23 mouse cellular contexts compared by ENCODE assay signal in the genomic region with DNA sequence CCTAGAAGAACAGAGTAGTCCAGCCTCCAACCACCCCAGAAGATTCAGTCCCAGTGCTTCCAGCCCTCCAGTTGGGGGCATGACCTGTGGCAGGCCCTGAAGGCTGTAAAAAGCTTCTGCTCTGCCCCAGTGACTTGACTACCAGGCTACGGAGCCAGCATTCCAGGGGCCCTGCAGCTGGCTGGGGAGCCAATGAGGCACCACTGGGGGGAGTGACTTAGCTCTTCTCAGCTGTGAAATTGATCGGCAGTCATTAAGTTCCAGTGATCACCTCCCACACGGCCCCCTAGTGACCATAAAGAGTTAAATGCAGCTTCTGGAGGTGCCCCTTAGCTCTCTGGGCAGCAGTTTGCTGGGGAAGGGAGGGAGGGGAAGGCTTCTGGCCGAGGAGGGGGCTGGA.
DNase-seq lines count a peak whose midpoint lies in the region; ATAC-seq and TF ChIP-seq lines count a peak whose summit lies in the region.
"Had no signal": no experiment of that assay in that cellular context is flagged by ENCODE, and none has a peak within 500 bp of the region (broad histone marks: within the 10 kb centered on the region; RNA-seq: fewer than 3 reads in every experiment).

No protein-coding gene starts in this region.

- peaks cover 16% of the 10 kb centered on the region for H3K27me3 ChIP-seq in kidney, embryonic 16.5 days (ENCODE audit: insufficient read depth, low read length)
- no peaks in the 10 kb centered on the region for H3K27me3 ChIP-seq in heart, adult 2 months (ENCODE audit: control insufficient read depth, insufficient read depth, low read length)
- H3K27me3 ChIP-seq: embryonic facial prominence, embryonic 12.5 days had no signal

- ATAC-seq in kidney, embryonic 16.5 days (ENCODE audit: low FRiP score, low TSS enrichment), result peak; percentile 67
- ATAC-seq: forebrain, postnatal 0 days; intestine, postnatal 0 days had no signal

- no peak overlapping the region for H3K4me3 ChIP-seq in kidney, embryonic 16.5 days (ENCODE audit: low read length)
- H3K4me3 ChIP-seq in ES-E14 (ENCODE audit: insufficient read depth in 1 of 2, low read depth in 1 of 2, low read length in 2 of 2, poor library complexity in 1 of 2, severe bottlenecking in 1 of 2), result no peak overlapping the region
- no peak overlapping the region for H3K4me3 ChIP-seq in heart, adult 2 months
- H3K4me3 ChIP-seq: embryonic facial prominence, embryonic 12.5 days; heart, embryonic 10.5 days; left cerebral cortex, adult 2 months had no signal

- in situ Hi-C loops in ES-E14 (cut with MboI; ENCODE audit: low sequenced_read_pairs in 2 of 2, unreplicated experiment in 2 of 2), result no loop called here

- no peak for TF ChIP-seq POLR2A in heart, adult 2 months (IDR thresholded peaks at IDR 0.05; ENCODE audit: insufficient read depth, low read depth, low read length)

- intact Hi-C loops in heart, adult 2 months (cut with DNase I), result no loop called here

- H3K4me1 ChIP-seq in kidney, embryonic 16.5 days (ENCODE audit: insufficient read depth, low read length), result peaks cover 18% of the 10 kb centered on the region
- H3K4me1 ChIP-seq in ES-E14 (ENCODE audit: control insufficient read depth in 2 of 2, insufficient read depth in 2 of 2, low read length in 2 of 2, poor library complexity in 1 of 2), result no peaks in the 10 kb centered on the region; a peak in 1 of 4 replicates
- no peaks in the 10 kb centered on the region for H3K4me1 ChIP-seq in heart, adult 2 months (ENCODE audit: control insufficient read depth, insufficient read depth, low read length)
- H3K4me1 ChIP-seq: embryonic facial prominence, embryonic 12.5 days had no signal

- no peak overlapping the region for H3K27ac ChIP-seq in kidney, embryonic 16.5 days (ENCODE audit: low read length)
- no peak overlapping the region for H3K27ac ChIP-seq in ES-E14 (ENCODE audit: insufficient read depth, low read depth, low read length, poor library complexity, severe bottlenecking)
- H3K27ac ChIP-seq in heart, adult 2 months, result no peak overlapping the region
- H3K27ac ChIP-seq: embryonic facial prominence, embryonic 12.5 days; heart, embryonic 10.5 days; hindbrain, embryonic 14.5 days; left cerebral cortex, adult 2 months had no signal

- no peak for TF ChIP-seq CTCF in heart, adult 2 months (IDR thresholded peaks at IDR 0.05)

- H3K9ac ChIP-seq in kidney, embryonic 16.5 days (replicated peaks; ENCODE audit: low read length), result no peak overlapping the region
- no peak overlapping the region for H3K9ac ChIP-seq in ES-E14 (ENCODE audit: insufficient read depth, low read depth, low read length, poor library complexity, severe bottlenecking)
- no peak overlapping the region for H3K9ac ChIP-seq in heart, adult 2 months (ENCODE audit: low read depth, low read length)
- H3K9ac ChIP-seq: embryonic facial prominence, embryonic 12.5 days; forebrain, postnatal 0 days; hindbrain, embryonic 14.5 days had no signal

- WGBS in kidney, embryonic 16.5 days, result 9% methylated on average over 4 of the region's 4 CpGs
- 19% methylated on average over 4 of the region's 4 CpGs for WGBS in heart, adult 2 months

- no peaks in the 10 kb centered on the region for H3K9me3 ChIP-seq in kidney, embryonic 16.5 days (ENCODE audit: low read length)
- H3K9me3 ChIP-seq in ES-E14 (ENCODE audit: control insufficient read depth, insufficient read depth, low read depth, low read length), result no peaks in the 10 kb centered on the region
- H3K9me3 ChIP-seq: embryonic facial prominence, embryonic 12.5 days; heart, embryonic 10.5 days had no signal

- no peak overlapping the region for H3K4me2 ChIP-seq in kidney, embryonic 16.5 days (replicated peaks; ENCODE audit: low read depth, low read length)
- H3K4me2 ChIP-seq: embryonic facial prominence, embryonic 12.5 days; hindbrain, embryonic 14.5 days had no signal

- no peaks in the 10 kb centered on the region for H3K36me3 ChIP-seq in kidney, embryonic 16.5 days (ENCODE audit: insufficient read depth, low read length)
- H3K36me3 ChIP-seq in ES-E14 (ENCODE audit: control insufficient read depth, insufficient read depth, low read length, poor library complexity, severe bottlenecking), result no peaks in the 10 kb centered on the region
- H3K36me3 ChIP-seq in heart, adult 2 months (ENCODE audit: control insufficient read depth, insufficient read depth, low read length), result no peaks in the 10 kb centered on the region
- H3K36me3 ChIP-seq: embryonic facial prominence, embryonic 12.5 days; G1E; heart, embryonic 10.5 days had no signal

- no peak for TF ChIP-seq EP300 in heart, adult 2 months (IDR thresholded peaks at IDR 0.05; ENCODE audit: insufficient read depth, low read depth, low read length)

- no peak for DNase-seq in kidney, adult 18-20 months
- DNase-seq in ES-E14 (ENCODE audit: low read depth, low spot score) (peak; percentile 11), MN1 (ENCODE audit: low spot score) (no peak)
- peak; percentile 53 for DNase-seq in embryo, embryonic 11 days
- peak; percentile 49 for DNase-seq in mesoderm, embryonic 11.5 days (ENCODE audit: low read depth, low spot score)
- no peak for DNase-seq in heart, adult 2 months
- no peak for DNase-seq in urinary bladder, postnatal 10 days (ENCODE audit: low spot score)
- DNase-seq: adrenal gland, adult 2 months; forebrain, postnatal 0 days; gastrocnemius, postnatal 36 days; heart, postnatal 10 days; liver; lung, adult 18-20 months; lung, postnatal 36 days; midbrain, embryonic 14.5 days; thymus, postnatal 36 days had no signal

- H3K79me2 ChIP-seq in heart, adult 2 months (replicated peaks; ENCODE audit: control insufficient read depth, insufficient read depth, low read length), result no peaks in the 10 kb centered on the region

TF ChIP-seq in ES-E14, 5 proteins besides CTCF, POLR2A, EP300 and RAD21:
- TF ChIP-seq MAFK (IDR thresholded peaks at IDR 0.05; ENCODE audit: insufficient read depth, low read depth, low read length) (no peak), ZNF384 (IDR thresholded peaks at IDR 0.05; ENCODE audit: low read depth, low read length) (no peak), ZC3H11A (IDR thresholded peaks at IDR 0.05; ENCODE audit: borderline replicate concordance, low read depth, low read length) (no peak), CHD2 (IDR thresholded peaks at IDR 0.05; ENCODE audit: low read depth, low read length) (no peak), HCFC1 (IDR thresholded peaks at IDR 0.05; ENCODE audit: borderline replicate concordance, insufficient read depth, low read length) (no peak)

Comparison
In these comparisons a context has a peak if more than half of its experiments do, and no peak if none do; other contexts are left out.
1. DNase-seq: peak in ES-E14 (single experiment), embryo, embryonic 11 days (single experiment) and mesoderm, embryonic 11.5 days (single experiment); none in kidney, adult 18-20 months (single experiment), MN1 (single experiment), heart, adult 2 months (0 of 2) and urinary bladder, postnatal 10 days (single experiment).